Mouse (Mus musculus) liver, postnatal 0 days (tissue): ENCODE data around the gene B3gat1.

Source experiments
- CTCF ChIP-seq: sonication (generic); IDR thresholded peaks from 2 replicates; pipeline ENCODE4 v1.5.1; 2016; ENCODE audit warnings: antibody characterized with exemption, low read depth
- EP300 ChIP-seq: IDR thresholded peaks from 2 replicates; pipeline ENCODE4 v1.6.1; 2016; ENCODE audit warnings: antibody characterized with exemption, low read depth, mild to moderate bottlenecking

DNA sequence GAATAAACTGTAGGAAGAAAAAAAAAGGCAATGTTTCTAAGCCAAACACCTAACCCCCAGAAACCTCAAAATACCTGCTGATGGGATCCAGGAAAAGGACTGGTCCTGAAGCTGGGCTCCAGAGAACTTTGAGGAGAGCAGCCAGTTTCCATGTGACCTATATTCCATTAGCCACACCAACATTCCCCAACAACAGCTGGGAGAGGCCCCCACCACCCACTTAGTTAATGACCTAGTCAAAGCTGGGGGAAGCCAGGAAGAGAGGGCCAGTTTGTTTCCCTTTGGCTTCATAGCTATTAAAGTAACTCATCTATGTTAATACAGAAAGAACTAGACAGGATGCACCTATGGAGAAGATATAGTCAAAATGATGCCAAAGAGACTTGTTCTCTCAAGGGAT is 70.8 kb downstream of the B3gat1 start:
- no peak for TF ChIP-seq EP300
- TF ChIP-seq CTCF: no peak
